Mouse (Mus musculus) layer of hippocampus, adult 18-20 months (tissue): ENCODE results near the gene Sdhc. TPM values are rescaled to one million over a fixed set of nuclear protein-coding genes. Genes with fewer than 3 reads are reported as not detected.
"Not testable (repeated sequence)": the region's sequence is repeated elsewhere in the genome, so short reads cannot be mapped to it uniquely, and the experiment has no call there.

Source experiments
- DNase-seq, 2 experiments: peaks; one replicate each; pipeline ENCODE4 v3.0.0; 2022; ENCODE audit warnings: low spot score in 2 of 2
- total RNA-seq, 2 experiments: library from RNA; stranded (reverse); gene quantifications; 2 replicates each; pipeline ENCODE4 v1.2.3; 2021

Gene Sdhc
- total RNA-seq, 2 experiments from 2014 or later: 181 to 187 TPM

- DNase-seq: no peak
These were observed 19.5 kb upstream of the Sdhc start for GRCm38 (mm10) chr1:171169913-171170312.

- DNase-seq: no peak
These were observed 18.5 kb upstream of the Sdhc start for GRCm38 (mm10) chr1:171168906-171169305.

GRCm38 (mm10) chr1:171165629-171166345 is 15.4 kb upstream of the Sdhc start:
- DNase-seq: no peak

GRCm38 (mm10) chr1:171164258-171164657 is 13.9 kb upstream of the Sdhc start:
- DNase-seq: no peak

GRCm38 (mm10) chr1:171162526-171162925 is 12.1 kb upstream of the Sdhc start:
- DNase-seq: no peak

- DNase-seq: no peak
These were observed 9.1 kb upstream of the Sdhc start for GRCm38 (mm10) chr1:171159485-171159975.

- DNase-seq: no peak
These were observed 7.6 kb upstream of the Sdhc start for GRCm38 (mm10) chr1:171157965-171158364.

- DNase-seq: no peak
These were observed 6.2 kb upstream of the Sdhc start for GRCm38 (mm10) chr1:171156644-171157043.

GRCm38 (mm10) chr1:171151966-171152365 is 1.6 kb upstream of the Sdhc start:
- DNase-seq: no peak

GRCm38 (mm10) chr1:171150838-171151391 is 512 bp upstream of the Sdhc start:
- peak in 1 of 2 experiments; percentile 21 for DNase-seq

- not testable (repeated sequence) for DNase-seq
These were observed 7.4 kb downstream of the Sdhc start for GRCm38 (mm10) chr1:171142981-171143380.

GRCm38 (mm10) chr1:171137486-171138155 is 12.8 kb downstream of the Sdhc start:
- not testable (repeated sequence) for DNase-seq

- DNase-seq: no peak
These were observed 14.8 kb downstream of the Sdhc start for GRCm38 (mm10) chr1:171135600-171135999.

- no peak for DNase-seq
These were observed 19.4 kb downstream of the Sdhc start for GRCm38 (mm10) chr1:171130971-171131370.

- peak; percentile 22 to 51 for DNase-seq
These were observed 21.2 kb downstream of the Sdhc start for GRCm38 (mm10) chr1:171129251-171129650.

- no peak for DNase-seq
These were observed 26.0 kb downstream of the Sdhc start for GRCm38 (mm10) chr1:171124398-171124797.

GRCm38 (mm10) chr1:171122932-171123331 is 27.5 kb downstream of the Sdhc start:
- DNase-seq: no peak

GRCm38 (mm10) chr1:171121839-171122238 is 28.6 kb downstream of the Sdhc start:
- DNase-seq: no peak

GRCm38 (mm10) chr1:171120893-171121292 is 29.5 kb downstream of the Sdhc start:
- no peak for DNase-seq

GRCm38 (mm10) chr1:171119405-171119804 is 31.0 kb downstream of the Sdhc start:
- no peak for DNase-seq

GRCm38 (mm10) chr1:171118996-171119395 is 31.4 kb downstream of the Sdhc start:
- DNase-seq: no peak

GRCm38 (mm10) chr1:171118269-171118684 is 32.1 kb downstream of the Sdhc start:
- DNase-seq: peak; percentile 26 to 80
